Mouse (Mus musculus) limb, embryonic 10.5 days (tissue): ENCODE measurements at regions not wholly inside any gene's neighbourhood (a gene's known extent, or its start where the extent isn't known, plus 50 kb on each side); places are given as distances from the start of the nearest gene placed in this dataset.

Source experiments
- DNase-seq: peaks from one replicate; pipeline ENCODE4 v3.0.0-alpha.2; 2017; ENCODE audit warnings: low spot score
- H3K27ac ChIP-seq: fragments of 300-500 bp; sonication (generic); 2 replicates; pipeline ENCODE4 v1.5.1; 2016; ENCODE audit warnings: mild to moderate bottlenecking
- H3K27me3 ChIP-seq: fragments of 300-500 bp; sonication (generic); 2 replicates; pipeline ENCODE4 v1.6.1; 2016; ENCODE audit warnings: low read depth, mild to moderate bottlenecking; ENCODE audit not compliant: poor library complexity, severe bottlenecking
- H3K36me3 ChIP-seq: fragments of 300-500 bp; sonication (generic); 2 replicates; pipeline ENCODE4 v1.6.1; 2016; ENCODE audit warnings: mild to moderate bottlenecking, moderate library complexity
- H3K4me1 ChIP-seq: fragments of 300-500 bp; sonication (generic); 2 replicates; pipeline ENCODE4 v1.6.1; 2016
- H3K4me3 ChIP-seq: fragments of 300-500 bp; sonication (generic); 2 replicates; pipeline ENCODE4 v1.5.1; 2016; ENCODE audit warnings: mild to moderate bottlenecking, moderate library complexity
- H3K9me3 ChIP-seq: fragments of 300-500 bp; sonication (generic); replicated peaks from 2 replicates; pipeline ENCODE4 v1.6.1; 2016; ENCODE audit warnings: mild to moderate bottlenecking
- WGBS: fragments of 180-500 bp; shearing (Covaris S2); methylation state at CpG from one replicate; pipeline ENCODE4 v1.1.7; 2016; 5-methylcytosine and 5-hydroxymethylcytosine counted together

DNA sequence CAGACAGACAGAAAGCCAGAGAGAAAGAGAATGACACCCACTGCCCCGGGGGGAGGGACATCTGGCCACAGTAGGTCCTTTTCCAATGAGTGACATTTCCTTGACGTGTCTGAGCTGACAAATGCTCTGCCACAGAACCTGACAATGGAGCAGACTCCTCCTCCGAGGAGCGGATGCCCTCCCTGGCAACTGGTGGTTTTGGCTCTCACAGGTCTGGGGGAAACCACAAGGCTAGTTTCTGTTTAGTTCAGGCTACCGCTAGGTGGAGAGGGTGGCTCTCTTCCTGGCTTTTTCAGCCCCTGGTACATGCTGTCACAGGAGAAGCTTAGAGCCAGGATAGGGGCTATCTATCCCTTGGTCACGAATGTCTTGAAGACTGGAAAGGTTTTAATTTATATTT is 196.7 kb downstream of the Ly86 start:
- Histone ChIP-seq H3K4me1 (peaks cover 27% of the 10 kb centered on the region), H3K36me3 (no peaks in the 10 kb centered on the region), H3K27ac (peak overlapping the region; percentile 64), H3K27me3 (no peaks in the 10 kb centered on the region), H3K9me3 (no peaks in the 10 kb centered on the region), H3K4me3 (peak overlapping the region; percentile 26; the same call in 1 of the 2 replicates)
- peak; percentile 56 for DNase-seq
- 10% methylated on average over 6 of the region's 6 CpGs for WGBS

DNA sequence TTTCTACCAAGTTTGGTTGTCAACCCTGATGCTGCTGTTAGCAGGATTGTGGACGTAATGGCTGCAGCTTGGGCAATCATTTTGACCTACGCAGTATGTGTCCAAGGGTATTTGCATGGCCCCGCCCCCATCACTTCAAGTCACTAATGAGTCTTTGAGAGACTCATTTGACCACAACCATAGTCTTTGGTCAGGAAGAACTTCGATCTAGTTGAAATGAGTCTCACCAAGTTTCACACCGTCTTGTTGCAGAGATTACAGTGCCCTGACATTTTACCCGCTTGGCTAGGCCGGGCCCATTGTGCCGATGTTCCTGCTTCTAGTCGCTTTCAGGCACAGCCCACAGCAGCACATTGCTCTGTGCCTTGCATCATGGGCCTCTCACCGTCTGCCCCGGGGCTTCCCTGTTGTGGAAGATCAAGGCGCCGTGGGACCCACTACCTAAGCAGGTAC is 197.8 kb downstream of the Ly86 start:
- no peak for DNase-seq
- peak overlapping the region; percentile 36; the same call in 1 of the 2 replicates for H3K27ac ChIP-seq
- 93% methylated on average over 13 of the region's 13 CpGs for WGBS
- no peaks in the 10 kb centered on the region for H3K27me3 ChIP-seq
- no peaks in the 10 kb centered on the region for H3K9me3 ChIP-seq
- no peak overlapping the region for H3K4me3 ChIP-seq
- H3K36me3 ChIP-seq: no peaks in the 10 kb centered on the region
- H3K4me1 ChIP-seq: peaks cover 34% of the 10 kb centered on the region

- H3K9me3 ChIP-seq: no peaks in the 10 kb centered on the region
- H3K27ac ChIP-seq: no peak overlapping the region
- H3K27me3 ChIP-seq: no peaks in the 10 kb centered on the region
- H3K4me3 ChIP-seq: no peak overlapping the region
- WGBS: 83% methylated on average over 3 of the region's 3 CpGs
- no peaks in the 10 kb centered on the region for H3K36me3 ChIP-seq
- DNase-seq: no peak
- H3K4me1 ChIP-seq: peaks cover 39% of the 10 kb centered on the region
Observed at GRCm38 (mm10) chr13:37543788-37544187, 198.8 kb downstream of the Ly86 start.

DNA sequence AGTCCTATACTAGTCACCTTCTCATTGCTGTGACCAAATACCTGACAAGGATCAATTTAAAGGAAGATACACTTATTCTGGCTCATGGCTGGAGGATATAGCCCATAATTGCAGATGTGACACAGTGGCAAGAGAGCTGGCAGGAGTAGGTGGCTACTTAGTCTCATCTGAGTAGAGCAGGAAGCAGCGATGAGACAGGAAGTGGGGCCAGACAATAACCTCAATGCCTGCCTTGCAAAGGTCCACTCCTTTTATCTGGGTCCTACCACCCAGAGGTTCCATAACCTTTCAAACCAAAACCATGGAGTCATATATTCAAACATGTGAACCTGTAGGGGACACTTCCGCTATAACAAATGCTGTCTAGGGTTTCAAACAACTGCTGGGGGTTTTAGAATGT is 199.7 kb downstream of the Ly86 start:
- H3K9me3 ChIP-seq: no peaks in the 10 kb centered on the region
- no peaks in the 10 kb centered on the region for H3K36me3 ChIP-seq
- 95% methylated on average over 2 of the region's 2 CpGs for WGBS
- DNase-seq: no peak
- no peak overlapping the region for H3K27ac ChIP-seq
- H3K4me3 ChIP-seq: no peak overlapping the region
- H3K27me3 ChIP-seq: no peaks in the 10 kb centered on the region
- peaks cover 39% of the 10 kb centered on the region for H3K4me1 ChIP-seq

- H3K9me3 ChIP-seq: no peaks in the 10 kb centered on the region
- 83% methylated on average over 3 of the region's 3 CpGs for WGBS
- DNase-seq: no peak
- H3K4me3 ChIP-seq: no peak overlapping the region
- H3K4me1 ChIP-seq: peaks cover 30% of the 10 kb centered on the region
- H3K27ac ChIP-seq: peak overlapping the region; percentile 30; the same call in 1 of the 2 replicates
- no peaks in the 10 kb centered on the region for H3K36me3 ChIP-seq
- no peaks in the 10 kb centered on the region for H3K27me3 ChIP-seq
Observed at GRCm38 (mm10) chr13:37546556-37546955, 201.5 kb downstream of the Ly86 start.

GRCm38 (mm10) chr13:37550584-37550983 is 205.6 kb downstream of the Ly86 start:
- 88% methylated on average over 4 of the region's 4 CpGs for WGBS
- no peaks in the 10 kb centered on the region for H3K9me3 ChIP-seq
- no peak for DNase-seq
- no peak overlapping the region for H3K27ac ChIP-seq
- H3K4me3 ChIP-seq: no peak overlapping the region
- no peaks in the 10 kb centered on the region for H3K36me3 ChIP-seq
- H3K4me1 ChIP-seq: peaks cover 18% of the 10 kb centered on the region
- H3K27me3 ChIP-seq: no peaks in the 10 kb centered on the region

DNA sequence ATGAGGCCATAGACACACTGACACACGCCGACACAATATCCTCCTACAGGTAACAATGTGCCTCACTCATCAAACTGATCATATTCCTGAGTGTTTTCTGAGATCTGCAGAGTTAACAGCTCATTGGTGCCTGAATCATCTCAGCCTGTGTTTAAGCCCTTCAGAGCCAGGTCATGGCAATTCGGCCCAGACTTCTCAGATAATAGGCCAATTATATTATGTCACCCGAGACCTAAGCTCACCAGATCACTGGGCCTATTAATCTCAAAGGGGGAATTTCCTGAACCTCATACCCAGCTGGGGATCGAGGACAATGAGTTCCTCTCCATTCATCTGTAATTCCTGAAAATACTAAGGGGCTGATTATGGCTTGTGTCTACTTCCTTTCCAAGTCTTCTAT is 208.4 kb downstream of the Ly86 start:
- H3K27ac ChIP-seq: no peak overlapping the region
- H3K27me3 ChIP-seq: no peaks in the 10 kb centered on the region
- no peaks in the 10 kb centered on the region for H3K36me3 ChIP-seq
- no peak overlapping the region for H3K4me3 ChIP-seq
- no peak for DNase-seq
- H3K4me1 ChIP-seq: peaks cover 3% of the 10 kb centered on the region; the same call in 1 of the 2 replicates
- 74% methylated on average over 5 of the region's 5 CpGs for WGBS
- H3K9me3 ChIP-seq: no peaks in the 10 kb centered on the region

DNA sequence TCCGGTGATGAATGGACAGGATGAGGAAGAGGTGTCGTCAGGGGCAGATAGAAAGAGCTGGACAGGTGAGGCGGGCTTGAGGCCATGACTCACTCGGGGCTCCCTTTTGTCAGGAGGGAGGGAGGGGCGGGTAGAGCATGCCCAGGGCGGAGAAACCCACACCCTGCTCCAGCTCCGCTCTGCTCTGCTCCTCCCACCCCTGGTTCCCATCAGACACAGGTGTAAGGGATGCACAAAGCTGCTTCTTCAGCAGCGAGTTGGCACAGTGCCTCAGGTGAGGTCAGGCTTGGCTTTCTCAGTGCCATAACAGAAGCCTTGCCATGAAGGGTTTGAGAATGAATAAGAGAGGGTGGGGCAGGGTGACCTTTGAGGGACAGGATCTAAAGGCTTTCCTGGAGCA is 212.2 kb downstream of the Ly86 start:
- Histone ChIP-seq H3K9me3 (no peaks in the 10 kb centered on the region), H3K36me3 (no peaks in the 10 kb centered on the region), H3K27ac (no peak overlapping the region), H3K4me1 (peaks cover 37% of the 10 kb centered on the region), H3K27me3 (no peaks in the 10 kb centered on the region), H3K4me3 (no peak overlapping the region)
- 78% methylated on average over 8 of the region's 8 CpGs for WGBS
- no peak for DNase-seq

DNA sequence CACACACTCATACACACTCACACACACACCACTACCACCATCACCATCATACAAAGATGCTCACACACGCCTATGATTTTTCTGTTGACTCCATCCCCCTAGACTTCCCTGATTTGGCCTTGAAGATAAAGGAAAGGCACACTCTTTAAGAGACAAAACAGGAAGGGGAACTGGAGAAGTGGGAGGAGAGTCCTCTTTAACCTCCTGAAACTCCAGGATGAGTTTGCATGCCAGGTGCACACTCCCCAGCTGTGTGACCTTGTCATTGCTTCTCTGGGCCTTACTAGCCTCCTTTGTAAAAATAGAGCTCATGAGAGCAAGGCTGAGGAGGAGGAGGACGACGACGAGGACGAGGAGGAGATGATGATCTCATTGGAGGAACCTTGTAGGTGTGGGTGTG is 212.8 kb downstream of the Ly86 start:
- Histone ChIP-seq H3K4me3 (no peak overlapping the region), H3K27ac (no peak overlapping the region), H3K36me3 (no peaks in the 10 kb centered on the region), H3K4me1 (peaks cover 43% of the 10 kb centered on the region), H3K9me3 (no peaks in the 10 kb centered on the region), H3K27me3 (no peaks in the 10 kb centered on the region)
- 89% methylated on average over 5 of the region's 5 CpGs for WGBS
- DNase-seq: no peak

- no peaks in the 10 kb centered on the region for H3K36me3 ChIP-seq
- no peaks in the 10 kb centered on the region for H3K27me3 ChIP-seq
- H3K9me3 ChIP-seq: no peaks in the 10 kb centered on the region
- no peak for DNase-seq
- peaks cover 46% of the 10 kb centered on the region for H3K4me1 ChIP-seq
- no peak overlapping the region for H3K4me3 ChIP-seq
- no peak overlapping the region for H3K27ac ChIP-seq
- WGBS: 49% methylated on average over 5 of the region's 5 CpGs
Observed at GRCm38 (mm10) chr13:37559056-37559455, 214.0 kb downstream of the Ly86 start.

DNA sequence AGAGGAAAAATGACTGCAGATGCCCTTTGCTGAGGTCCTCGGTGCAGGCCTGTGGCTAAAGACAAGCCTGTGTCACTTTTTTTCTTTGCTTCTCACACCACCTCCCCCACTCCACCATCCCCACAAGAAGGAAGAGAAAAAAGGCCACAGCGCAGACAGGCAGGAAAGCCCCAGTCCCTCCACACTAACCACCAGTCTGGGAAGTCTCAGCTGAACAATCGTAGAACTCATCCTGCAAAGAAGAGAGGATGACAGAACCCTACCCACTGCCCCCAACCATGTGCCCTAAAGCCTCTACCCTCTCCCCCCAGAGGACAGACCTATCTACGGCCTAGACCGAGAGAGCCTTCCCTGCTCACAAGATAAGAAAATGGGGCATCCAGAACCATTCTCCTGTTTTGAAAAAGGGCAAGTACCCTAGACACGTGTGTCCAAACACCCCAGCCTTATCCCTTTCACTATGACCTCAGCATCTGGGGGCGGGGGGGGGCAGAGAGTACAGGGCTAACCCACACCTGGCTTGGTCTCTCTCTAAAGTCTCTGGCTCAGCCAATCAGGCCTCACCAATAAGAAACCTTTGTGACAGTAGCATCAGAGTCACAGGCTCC is 214.8 kb downstream of the Ly86 start:
- DNase-seq: no peak
- Histone ChIP-seq H3K27me3 (no peaks in the 10 kb centered on the region), H3K9me3 (no peaks in the 10 kb centered on the region), H3K4me1 (peaks cover 46% of the 10 kb centered on the region), H3K4me3 (no peak overlapping the region), H3K36me3 (no peaks in the 10 kb centered on the region), H3K27ac (peak overlapping the region; percentile 59; the same call in 1 of the 2 replicates)
- WGBS: 61% methylated on average over 7 of the region's 7 CpGs

- WGBS: 24% methylated on average over 9 of the region's 9 CpGs
- H3K27ac ChIP-seq: peak overlapping the region; percentile 59
- H3K36me3 ChIP-seq: no peaks in the 10 kb centered on the region
Observed at GRCm38 (mm10) chr13:37560387-37560786, 215.4 kb downstream of the Ly86 start.

GRCm38 (mm10) chr13:37560800-37561199 is 215.8 kb downstream of the Ly86 start:
- WGBS: 29% methylated on average over 3 of the region's 3 CpGs
- no peak for DNase-seq
- Histone ChIP-seq H3K27me3 (no peaks in the 10 kb centered on the region), H3K36me3 (no peaks in the 10 kb centered on the region), H3K4me3 (no peak overlapping the region), H3K27ac (peak overlapping the region; percentile 59), H3K4me1 (peaks cover 46% of the 10 kb centered on the region), H3K9me3 (no peaks in the 10 kb centered on the region)

More at GRCm38 (mm10) chr13:37560387-37560786, 215.4 kb downstream of the Ly86 start:
- no peak for DNase-seq
- Histone ChIP-seq H3K4me3 (no peak overlapping the region), H3K27me3 (no peaks in the 10 kb centered on the region), H3K4me1 (peaks cover 46% of the 10 kb centered on the region), H3K9me3 (no peaks in the 10 kb centered on the region)

DNA sequence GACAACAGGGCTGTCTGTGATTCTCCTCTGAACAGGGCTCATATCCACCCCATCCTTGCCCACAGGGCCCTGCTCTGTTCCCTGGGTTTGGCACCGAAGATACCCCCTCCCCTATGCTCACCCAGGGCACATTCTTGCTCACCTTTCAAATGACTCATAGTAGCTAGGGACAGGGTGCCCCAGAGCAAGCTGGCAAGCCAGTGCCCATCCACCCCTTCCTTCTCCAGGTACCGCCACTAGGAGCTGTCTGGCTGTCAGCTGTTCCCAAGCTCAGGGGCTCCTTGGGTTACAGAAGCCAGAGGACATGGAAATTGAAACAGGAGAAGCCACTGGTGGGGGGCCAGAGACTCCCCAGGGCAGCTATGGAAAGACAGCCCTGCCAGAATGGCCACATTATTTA is 216.4 kb downstream of the Ly86 start:
- WGBS: 49% methylated on average over 2 of the region's 2 CpGs
- H3K27me3 ChIP-seq: no peaks in the 10 kb centered on the region
- H3K4me3 ChIP-seq: no peak overlapping the region
- peaks cover 46% of the 10 kb centered on the region for H3K4me1 ChIP-seq
- no peak for DNase-seq
- peak overlapping the region; percentile 59 for H3K27ac ChIP-seq
- no peaks in the 10 kb centered on the region for H3K36me3 ChIP-seq
- no peaks in the 10 kb centered on the region for H3K9me3 ChIP-seq
